In the genomic region with DNA sequence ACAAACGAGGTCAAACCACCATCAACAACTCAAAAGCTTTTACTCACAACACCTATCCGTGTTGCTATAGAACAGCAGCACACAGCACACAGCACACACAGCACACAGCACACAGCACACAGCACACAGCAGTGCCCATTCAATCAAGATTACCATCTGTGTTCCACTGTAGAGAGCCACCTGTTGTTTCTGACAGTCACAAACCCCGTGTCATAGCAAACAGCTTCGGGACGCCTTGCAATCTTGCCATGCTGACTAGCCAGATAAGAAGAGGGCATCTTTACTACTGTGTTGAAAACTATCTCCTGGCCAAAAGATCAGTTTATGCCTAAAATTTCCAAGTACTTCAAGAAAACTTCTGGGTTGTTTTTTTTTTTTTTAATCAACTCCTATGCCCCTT, we compare ENCODE assay signal across 17 mouse cellular contexts. TPM values are rescaled to one million over a fixed set of nuclear protein-coding genes. Genes with fewer than 3 reads are reported as not detected.
DNase-seq lines count a peak whose midpoint lies in the region; ATAC-seq lines count a peak whose summit lies in the region.
"Had no signal": no experiment of that assay in that cellular context is flagged by ENCODE, and none has a peak within 500 bp of the region (broad histone marks: within the 10 kb centered on the region; RNA-seq: fewer than 3 reads in every experiment).

No protein-coding gene starts in this region.

- no peaks in the 10 kb centered on the region for H3K4me1 ChIP-seq in embryonic facial prominence, embryonic 14.5 days (ENCODE audit: control insufficient read depth, insufficient read depth, low read length)
- H3K4me1 ChIP-seq in embryonic facial prominence, embryonic 10.5 days = no peaks in the 10 kb centered on the region
- H3K4me1 ChIP-seq: kidney, embryonic 15.5 days; midbrain, embryonic 12.5 days had no signal

- H3K36me3 ChIP-seq in embryonic facial prominence, embryonic 14.5 days (ENCODE audit: control insufficient read depth, insufficient read depth, low read length) = no peaks in the 10 kb centered on the region
- no peaks in the 10 kb centered on the region for H3K36me3 ChIP-seq in embryonic facial prominence, embryonic 10.5 days (replicated peaks)
- H3K36me3 ChIP-seq: heart, embryonic 12.5 days; kidney, embryonic 15.5 days; midbrain, embryonic 12.5 days had no signal

- no peak overlapping the region for H3K9ac ChIP-seq in embryonic facial prominence, embryonic 14.5 days (ENCODE audit: low read depth, low read length)
- H3K9ac ChIP-seq: heart, embryonic 12.5 days; kidney, embryonic 15.5 days; midbrain, embryonic 12.5 days had no signal

- no peaks in the 10 kb centered on the region for H3K27me3 ChIP-seq in embryonic facial prominence, embryonic 14.5 days (replicated peaks; ENCODE audit: control insufficient read depth, insufficient read depth, low read length)
- no peaks in the 10 kb centered on the region for H3K27me3 ChIP-seq in embryonic facial prominence, embryonic 10.5 days (replicated peaks; ENCODE audit: low read depth, poor library complexity, severe bottlenecking)
- H3K27me3 ChIP-seq: heart, embryonic 12.5 days; kidney, embryonic 15.5 days; midbrain, embryonic 12.5 days had no signal

- ATAC-seq in embryonic facial prominence, embryonic 14.5 days (ENCODE audit: low read depth) = peak; percentile 62; the same call in 1 of the 2 replicates
- ATAC-seq in megakaryocyte-erythroid progenitor cell, adult 5-6 weeks (replicated peaks; ENCODE audit: low FRiP score, low TSS enrichment, poor library complexity, severe bottlenecking) = peak; percentile 96

- H3K27ac ChIP-seq in embryonic facial prominence, embryonic 14.5 days (replicated peaks; ENCODE audit: low read depth, low read length) = no peak overlapping the region
- no peak overlapping the region for H3K27ac ChIP-seq in embryonic facial prominence, embryonic 10.5 days (replicated peaks)
- H3K27ac ChIP-seq: kidney, embryonic 15.5 days; left cerebral cortex, adult 2 months; midbrain, embryonic 12.5 days had no signal

- 53% methylated on average over 5 of the region's 5 CpGs for WGBS in embryonic facial prominence, embryonic 14.5 days
- WGBS in embryonic facial prominence, embryonic 10.5 days = 69% methylated on average over 5 of the region's 5 CpGs

- DNase-seq in embryonic facial prominence, embryonic 14.5 days (ENCODE audit: low spot score) = no peak
- no peak for DNase-seq in embryonic facial prominence, embryonic 10.5 days (ENCODE audit: low spot score)
- DNase-seq in liver = peak; percentile 25
- DNase-seq in lung, postnatal 14 days = no peak
- no peak for DNase-seq in frontal cortex, postnatal 14 days (ENCODE audit: low spot score in 2 of 2)
- no peak for DNase-seq in lung, adult 18-20 months
- DNase-seq in ovary, postnatal 10 days (ENCODE audit: low spot score) = no peak
- DNase-seq: adrenal gland, postnatal 10 days; cerebellum, adult 9-11 months; gastrocnemius, postnatal 25 days; heart, postnatal 4 days; right cerebral cortex, postnatal 25 days had no signal

- no peaks in the 10 kb centered on the region for H3K9me3 ChIP-seq in embryonic facial prominence, embryonic 14.5 days (ENCODE audit: control insufficient read depth, low read length)
- no peaks in the 10 kb centered on the region for H3K9me3 ChIP-seq in embryonic facial prominence, embryonic 10.5 days
- H3K9me3 ChIP-seq: heart, embryonic 12.5 days; kidney, embryonic 15.5 days; midbrain, embryonic 12.5 days had no signal

- no peak overlapping the region for H3K4me2 ChIP-seq in embryonic facial prominence, embryonic 14.5 days (ENCODE audit: low read depth, low read length)
- H3K4me2 ChIP-seq: heart, embryonic 12.5 days; kidney, embryonic 15.5 days; midbrain, embryonic 12.5 days had no signal

- H3K4me3 ChIP-seq in embryonic facial prominence, embryonic 14.5 days (ENCODE audit: low read depth, low read length) = no peak overlapping the region
- H3K4me3 ChIP-seq in embryonic facial prominence, embryonic 10.5 days = no peak overlapping the region
- H3K4me3 ChIP-seq: heart, embryonic 12.5 days; kidney, embryonic 15.5 days; left cerebral cortex, adult 2 months; midbrain, embryonic 12.5 days had no signal

RNA-seq across cellular contexts. Expression of gene Pou2f1, which starts 12.1 kb away (rescaled TPM):
- polyA plus RNA-seq in embryonic facial prominence, embryonic 14.5 days (2014; fragmentation: Nextera tagmentation; extraction: Ambion mirVana) = 11.4 and 13.6 TPM in 2 replicates
- 27.0 and 28.1 TPM in 2 replicates for polyA plus RNA-seq in embryonic facial prominence, embryonic 10.5 days (2016; fragmentation: Nextera tagmentation; extraction: Ambion mirVana)
- total RNA-seq in megakaryocyte-erythroid progenitor cell, adult 5-6 weeks (2014; fragmentation: Nextera tagmentation) = 28.8 and 37.0 TPM in 2 replicates
- total RNA-seq in megakaryocyte-erythroid progenitor cell, adult 5-6 weeks (2017) = 13.0 and 34.7 TPM in 2 replicates
